Mouse (Mus musculus): ENCODE data around the gene Gm960.
"Not testable (repeated sequence)": the region's sequence is repeated elsewhere in the genome, so short reads cannot be mapped to it uniquely, and the experiment has no call there.

The Gm960 gene

DNA sequence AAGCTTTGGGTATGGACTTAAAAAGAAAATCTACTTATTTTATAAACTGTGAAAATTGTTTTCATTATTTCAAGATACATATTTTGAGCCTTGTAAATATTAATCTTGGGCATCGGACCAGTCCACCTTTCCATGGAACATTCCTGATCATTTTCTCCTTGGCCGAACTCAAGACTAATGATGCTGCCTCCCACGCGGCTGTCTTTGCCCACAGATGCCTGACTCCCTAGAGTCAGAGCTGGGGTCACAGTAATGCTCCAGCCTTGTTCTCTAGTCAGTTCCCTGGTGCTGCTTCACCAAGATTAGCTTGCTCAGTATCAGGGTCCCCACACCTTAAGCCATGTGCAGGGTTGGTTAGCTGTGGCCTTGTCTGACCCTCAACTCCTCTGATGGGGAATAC is 92.8 kb downstream of the Gm960 start:
- in situ Hi-C loops (cut with MboI; ENCODE audit: unreplicated experiment in 2 of 2) = no loop called here

- in situ Hi-C loops (cut with MboI; ENCODE audit: unreplicated experiment in 2 of 2) = no loop called here
Measured at GRCm38 (mm10) chr19:4603801-4604723, 94.4 kb downstream of the Gm960 start.

- in situ Hi-C loops (cut with MboI; ENCODE audit: unreplicated experiment in 2 of 2) = no loop called here
Measured at GRCm38 (mm10) chr19:4602459-4602858, 96.0 kb downstream of the Gm960 start.

DNA sequence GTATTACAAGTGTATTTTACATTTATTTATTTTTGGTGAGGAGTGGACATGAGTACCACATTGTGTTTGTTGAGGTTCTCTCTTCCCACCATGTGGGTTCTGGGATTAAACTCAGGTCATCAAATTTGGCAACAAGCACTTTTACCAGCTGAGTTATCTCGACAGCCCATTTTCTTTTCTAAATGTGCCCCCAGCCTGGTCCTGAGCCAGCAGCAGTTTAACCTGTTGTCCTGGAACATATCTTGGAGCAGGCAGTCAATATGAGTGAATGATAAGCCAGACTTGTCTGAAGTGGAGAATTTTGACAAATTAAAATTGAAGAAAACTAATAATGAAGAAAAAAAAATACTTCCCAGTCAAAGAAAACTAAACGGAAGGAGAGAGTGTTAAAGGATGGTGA is 102.4 kb downstream of the Gm960 start:
- in situ Hi-C loops (cut with MboI; ENCODE audit: unreplicated experiment in 2 of 2) = no loop called here

DNA sequence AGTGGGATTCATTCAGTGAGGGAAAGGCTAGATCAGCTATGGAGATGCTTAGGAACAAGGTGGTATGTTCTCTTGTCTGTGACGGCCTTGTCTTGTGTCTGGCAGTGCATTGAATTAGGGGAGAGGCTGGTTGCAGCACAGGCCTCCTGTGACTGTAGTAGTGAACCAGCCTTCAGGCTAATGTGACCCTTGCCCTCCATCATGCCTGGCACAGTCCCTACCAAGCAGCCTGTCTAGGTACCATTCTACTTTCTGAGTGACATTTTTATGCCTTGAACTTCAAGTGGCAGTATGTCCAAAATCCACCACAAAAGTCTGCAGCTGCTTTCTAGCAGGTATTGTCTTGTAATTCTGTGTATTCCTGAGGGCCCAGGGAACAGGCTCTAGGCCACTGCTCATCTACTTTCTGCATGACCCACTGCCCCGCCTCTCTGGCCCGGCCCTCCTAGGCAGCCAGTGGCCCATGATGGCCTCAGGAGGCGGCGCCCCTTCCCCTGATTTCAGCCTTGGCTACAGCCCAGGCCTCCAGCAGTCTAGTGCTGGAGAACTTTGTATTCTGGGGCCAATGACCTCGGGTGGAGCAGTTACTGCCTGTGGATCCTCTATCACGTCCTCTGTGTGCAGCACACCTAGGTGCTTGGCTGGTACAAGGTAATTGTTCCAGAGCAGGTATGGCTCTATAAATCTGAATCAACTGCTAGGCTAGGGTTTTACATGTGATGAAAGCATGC is 104.5 kb downstream of the Gm960 start:
- in situ Hi-C loops (cut with MboI; ENCODE audit: unreplicated experiment in 2 of 2) = no loop called here

DNA sequence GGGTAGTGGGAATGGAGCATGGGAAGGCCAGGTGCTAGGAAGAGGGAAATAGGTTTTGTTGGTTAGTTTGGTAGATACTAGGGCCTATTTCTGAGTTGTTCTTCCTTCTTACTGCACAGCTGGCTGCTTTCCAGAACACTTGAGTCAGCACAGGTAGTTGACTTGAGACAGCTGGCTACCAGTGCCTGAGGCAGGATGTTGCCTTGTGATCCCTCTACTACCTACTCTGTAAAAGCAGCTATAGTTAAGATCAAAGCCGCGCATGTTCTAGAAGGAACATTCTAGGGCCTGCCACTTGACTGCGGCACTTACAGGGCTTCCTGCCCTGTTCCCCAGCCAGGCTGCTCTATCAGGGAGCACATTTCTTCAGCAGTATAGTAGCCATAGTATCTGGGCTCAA is 108.4 kb downstream of the Gm960 start:
- in situ Hi-C loops (cut with MboI; ENCODE audit: unreplicated experiment in 2 of 2) = no loop called here

DNA sequence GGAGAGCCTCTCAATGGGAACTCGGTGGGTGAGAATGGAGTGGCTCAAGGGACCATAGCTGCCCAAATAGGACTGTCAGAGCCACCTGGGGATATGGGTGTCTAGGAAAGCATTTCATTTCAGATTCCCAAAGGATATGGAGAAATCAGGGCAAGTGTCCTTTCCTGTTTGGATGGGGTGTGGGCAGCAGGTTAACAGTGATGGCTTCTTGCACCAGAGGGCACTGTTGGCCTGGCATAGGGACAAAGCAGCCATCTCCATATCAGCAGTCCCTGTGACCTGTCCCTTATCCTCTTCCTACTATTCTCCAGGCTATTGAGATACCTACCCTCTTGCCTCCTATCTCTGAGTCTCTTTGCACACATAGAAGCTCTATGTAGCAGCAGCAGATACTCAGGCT is 109.4 kb downstream of the Gm960 start:
- in situ Hi-C loops (cut with MboI; ENCODE audit: unreplicated experiment in 2 of 2) = no loop called here

DNA sequence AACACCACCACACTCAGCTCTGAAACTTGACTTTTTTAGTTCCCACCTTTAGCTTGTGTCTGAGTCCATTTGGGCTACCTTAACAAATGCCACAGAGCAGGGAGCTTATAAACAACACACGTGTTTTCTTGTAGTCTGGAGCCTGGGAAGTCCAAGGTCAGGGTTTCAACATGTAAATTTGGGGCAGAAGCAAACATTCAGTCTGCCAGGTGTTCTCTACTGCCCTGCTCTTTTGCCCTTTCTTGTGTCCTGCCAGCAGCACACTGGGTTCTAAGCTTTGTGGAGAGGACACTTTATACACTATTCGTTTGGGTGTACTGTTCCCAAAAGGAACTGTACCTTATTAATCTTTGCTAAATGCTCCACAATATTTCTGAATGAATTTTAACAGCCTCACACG is 110.0 kb downstream of the Gm960 start:
- in situ Hi-C loops (cut with MboI; ENCODE audit: unreplicated experiment in 2 of 2) = no loop called here

DNA sequence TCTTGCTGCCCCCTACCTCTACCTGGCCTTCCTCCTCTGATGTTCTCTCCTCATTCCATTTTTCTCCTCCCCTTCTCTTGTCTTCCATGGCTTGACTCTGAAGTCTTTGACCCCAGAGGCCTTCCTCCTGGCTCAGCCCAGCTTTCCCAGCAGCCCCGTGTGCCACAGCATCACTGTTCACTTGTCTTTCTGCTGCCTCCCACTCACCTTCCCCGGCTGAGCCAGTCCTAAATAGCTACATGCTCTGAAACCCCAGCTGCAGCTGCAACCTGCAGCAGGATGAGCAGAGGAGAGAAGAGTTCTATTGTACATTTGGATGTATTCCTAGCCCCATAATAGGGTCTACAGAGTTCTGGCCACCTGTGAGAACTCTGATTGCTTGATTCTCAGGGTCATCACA is 111.0 kb downstream of the Gm960 start:
- in situ Hi-C loops (cut with MboI; ENCODE audit: unreplicated experiment in 2 of 2) = no loop called here

DNA sequence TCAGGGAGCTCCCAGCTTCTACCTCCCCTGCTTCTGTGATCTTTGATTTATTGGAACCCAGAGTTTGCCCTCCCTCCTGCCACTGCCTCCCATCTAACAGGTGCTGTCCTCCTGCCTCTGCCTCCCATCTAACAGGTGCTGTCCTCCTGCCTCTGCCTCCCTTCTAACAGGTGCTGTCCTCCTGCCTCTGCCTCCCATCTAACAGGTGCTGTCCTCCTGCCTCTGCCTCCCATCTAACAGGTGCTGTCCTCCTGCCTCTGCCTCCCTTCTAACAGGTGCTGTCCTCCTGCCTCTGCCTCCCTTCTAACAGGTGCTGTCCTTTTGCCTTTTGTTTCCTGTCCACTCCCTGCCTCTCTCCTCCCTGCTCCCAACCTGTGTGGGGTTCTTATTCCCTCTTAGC is 111.7 kb downstream of the Gm960 start:
- in situ Hi-C loops (cut with MboI; ENCODE audit: unreplicated experiment in 2 of 2) = not testable (repeated sequence)

DNA sequence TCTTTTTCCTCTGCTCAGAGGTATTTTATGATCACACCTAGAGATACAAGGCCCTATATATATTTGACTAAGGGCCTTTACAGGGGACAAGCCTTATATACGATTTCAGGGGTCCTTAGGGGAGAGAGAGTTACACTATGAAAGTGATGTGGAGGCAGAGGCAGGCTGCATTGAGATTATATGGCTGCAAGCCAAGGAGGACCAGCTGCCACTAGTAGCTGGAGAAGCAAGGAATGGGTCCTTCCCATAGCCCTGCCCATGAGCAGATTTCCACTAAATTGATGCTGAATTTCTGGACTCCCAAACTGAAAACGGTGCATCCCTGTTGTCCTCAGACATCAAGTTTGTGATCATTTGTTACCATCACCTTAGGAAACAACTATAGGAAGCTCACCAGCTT is 114.6 kb downstream of the Gm960 start:
- in situ Hi-C loops (cut with MboI; ENCODE audit: unreplicated experiment in 2 of 2) = no loop called here

DNA sequence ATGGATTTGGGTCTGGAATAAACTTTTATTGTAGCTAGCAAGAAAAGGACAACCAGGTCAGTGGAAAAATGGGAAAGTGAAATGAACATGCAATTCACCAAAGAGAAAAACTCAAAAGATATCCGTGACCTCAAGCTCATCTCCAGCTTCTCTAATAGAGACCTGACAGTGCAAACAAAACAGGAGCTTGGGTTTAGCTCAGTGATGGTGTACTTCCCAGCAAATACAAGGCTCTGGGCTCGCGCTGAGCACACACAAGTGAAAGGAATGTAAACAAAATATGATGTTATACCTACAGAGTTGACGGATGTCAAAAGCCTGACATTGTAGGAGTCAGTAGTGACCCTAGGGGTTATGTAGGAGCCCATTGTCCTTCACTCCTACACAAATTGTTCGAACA is 119.2 kb downstream of the Gm960 start:
- in situ Hi-C loops (cut with MboI; ENCODE audit: unreplicated experiment in 2 of 2) = loop anchor here in 1 of 2 experiments (10.0 kb wide), 1 partner anchor 84 kb away; the partner anchor contains the start of gene 2010003K11Rik

GRCm38 (mm10) chr19:4578799-4579198 is 119.7 kb downstream of the Gm960 start:
- in situ Hi-C loops (cut with MboI; ENCODE audit: unreplicated experiment in 2 of 2) = loop anchor here in 1 of 2 experiments (10.0 kb wide), 1 partner anchor 84 kb away; the partner anchor contains the start of gene 2010003K11Rik
